ENCODE assay signal across 8 mouse cellular contexts in the genomic region with DNA sequence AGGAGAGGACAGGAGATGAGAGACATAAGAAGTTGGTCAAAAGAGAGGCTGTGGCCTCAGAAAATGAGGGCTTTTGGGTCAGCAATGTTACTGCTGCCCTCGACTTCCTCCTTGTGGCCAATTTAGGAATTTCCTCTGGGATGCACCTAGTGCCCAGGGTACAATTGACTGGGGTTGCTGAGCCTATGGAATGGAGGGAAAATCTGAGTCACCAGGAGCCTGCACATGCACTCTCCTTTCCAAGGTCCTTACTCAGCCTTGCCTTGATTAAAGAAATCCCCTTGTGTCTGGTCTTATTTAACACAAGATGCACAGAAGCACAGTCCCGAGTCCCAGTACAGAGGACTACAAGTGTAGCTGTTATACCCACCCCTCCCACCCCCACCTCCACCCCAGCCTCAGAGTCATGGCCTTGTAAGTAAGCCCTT.
DNase-seq lines count a peak whose midpoint lies in the region; ATAC-seq and TF ChIP-seq lines count a peak whose summit lies in the region.

No protein-coding gene starts in this region.

- no peaks in the 10 kb centered on the region for H3K36me3 ChIP-seq in lung, embryonic 14.5 days (ENCODE audit: insufficient read depth)

- no peak overlapping the region for H3K4me3 ChIP-seq in lung, embryonic 14.5 days (ENCODE audit: low read depth, low read length)

- TF ChIP-seq CTCF in lung, embryonic 14.5 days (IDR thresholded peaks at IDR 0.05; ENCODE audit: low read depth) = peak; percentile 84

- no peaks in the 10 kb centered on the region for H3K4me1 ChIP-seq in lung, embryonic 14.5 days (ENCODE audit: insufficient read depth)

- H3K27me3 ChIP-seq in lung, embryonic 14.5 days (ENCODE audit: insufficient read depth, low read length) = no peaks in the 10 kb centered on the region

- no peak overlapping the region for H3K9ac ChIP-seq in lung, embryonic 14.5 days

- H3K27ac ChIP-seq in lung, embryonic 14.5 days (ENCODE audit: low read depth) = peak overlapping the region; percentile 33; the same call in 1 of the 2 replicates

- ATAC-seq in lung, embryonic 14.5 days (ENCODE audit: insufficient read depth) = peak; percentile 66; the same call in 1 of the 2 replicates

- H3K4me2 ChIP-seq in lung, embryonic 14.5 days = no peak overlapping the region

- peak; percentile 21 to 40 for DNase-seq in right cerebral cortex, adult 2 months (ENCODE audit: low spot score in 2 of 2)
- no peak for DNase-seq in right cerebral cortex, postnatal 36 days (ENCODE audit: low spot score in 2 of 2)
- DNase-seq in c-Kit-positive CD71-negative TER-119-negative erythroid progenitor cells, embryonic 14.5 days (ENCODE audit: low read depth) = peak; percentile 3
- peak; percentile 61 for DNase-seq in forelimb bud, embryonic 11.5 days (ENCODE audit: low read depth, low spot score)
- peak; percentile 19 for DNase-seq in kidney, adult 11 months
- peak; percentile 88 for DNase-seq in lung, embryonic 14.5 days
- DNase-seq in retina, embryonic 14.5 days (ENCODE audit: low spot score) = peak; percentile 84
- no peak for DNase-seq in natural killer cell, adult 2 months (ENCODE audit: low spot score in 2 of 2)

- H3K9me3 ChIP-seq in lung, embryonic 14.5 days (ENCODE audit: low read depth, low read length) = no peaks in the 10 kb centered on the region

- 33% methylated on average over 2 of the region's 2 CpGs for whole genome bisulfite sequencing in lung, embryonic 14.5 days

Comparison
In these comparisons a context has a peak if more than half of its experiments do, and no peak if none do; other contexts are left out.
1. DNase-seq: peak in right cerebral cortex, adult 2 months (2 of 2), c-Kit-positive CD71-negative TER-119-negative erythroid progenitor cells, embryonic 14.5 days (single experiment), forelimb bud, embryonic 11.5 days (single experiment), kidney, adult 11 months (single experiment), lung, embryonic 14.5 days (single experiment) and retina, embryonic 14.5 days (single experiment); none in right cerebral cortex, postnatal 36 days (0 of 2) and natural killer cell, adult 2 months (0 of 2).